Mouse (Mus musculus) cortical plate, adult 2 months (tissue): ENCODE data around the gene Slc10a2.

Experiments
- CTCF ChIP-seq: fragments of 200-500 bp; IDR thresholded peaks from 2 replicates; pipeline ENCODE4 v1.5.1; 2011; ENCODE audit warnings: mild to moderate bottlenecking, control low read depth, low read length; ENCODE audit not compliant: insufficient read depth; ENCODE audit errors: extremely low read depth
- POLR2A ChIP-seq: fragments of 200-500 bp; IDR thresholded peaks from 2 replicates; pipeline ENCODE4 v1.6.1; 2011; ENCODE audit warnings: mild to moderate bottlenecking, low read length, control low read depth; ENCODE audit not compliant: insufficient read depth; ENCODE audit errors: extremely low read depth

GRCm38 (mm10) chr8:5073654-5074293 lies 31.4 kb downstream of the Slc10a2 start:
- TF ChIP-seq CTCF: no peak
- TF ChIP-seq POLR2A: no peak
